Mouse (Mus musculus) forebrain, embryonic 13.5 days (tissue): ENCODE measurements at regions not wholly inside any gene's neighbourhood (a gene's known extent, or its start where the extent isn't known, plus 50 kb on each side); places are given as distances from the start of the nearest gene placed in this dataset.

ENCODE experiments used
- ATAC-seq: fragments of 200-750 bp; cut with Nextera tagmentation; 2 replicates; pipeline ENCODE4 v1.8.0; 2017
- H3K27ac ChIP-seq: fragments of 300-500 bp; sonication (generic); 2 replicates; pipeline ENCODE4 v1.5.1; 2015; ENCODE audit warnings: inconsistent platforms, mild to moderate bottlenecking, moderate library complexity
- H3K27me3 ChIP-seq: fragments of 300-500 bp; sonication (generic); 2 replicates; pipeline ENCODE4 v1.6.1; 2015; ENCODE audit warnings: mild to moderate bottlenecking, inconsistent platforms
- H3K36me3 ChIP-seq: fragments of 300-500 bp; sonication (generic); 2 replicates; pipeline ENCODE4 v1.6.1; 2015; ENCODE audit warnings: mild to moderate bottlenecking, inconsistent platforms; ENCODE audit not compliant: poor library complexity, severe bottlenecking
- H3K4me1 ChIP-seq: fragments of 300-500 bp; sonication (generic); 2 replicates; pipeline ENCODE4 v1.6.1; 2015; ENCODE audit warnings: inconsistent platforms
- H3K4me2 ChIP-seq: fragments of 300-500 bp; sonication (generic); 2 replicates; pipeline ENCODE4 v1.6.1; 2015; ENCODE audit warnings: inconsistent platforms, mild to moderate bottlenecking, moderate library complexity
- H3K4me3 ChIP-seq: fragments of 300-500 bp; sonication (generic); 2 replicates; pipeline ENCODE4 v1.5.1; 2015; ENCODE audit warnings: mild to moderate bottlenecking, inconsistent platforms
- H3K9ac ChIP-seq: fragments of 300-500 bp; sonication (generic); 2 replicates; pipeline ENCODE4 v1.6.1; 2015; ENCODE audit warnings: mild to moderate bottlenecking, inconsistent platforms
- H3K9me3 ChIP-seq: fragments of 300-500 bp; sonication (generic); replicated peaks from 2 replicates; pipeline ENCODE4 v1.6.1; 2016; ENCODE audit warnings: inconsistent platforms
- WGBS: fragments of 180-500 bp; shearing (Covaris S2); methylation state at CpG from one replicate; pipeline ENCODE4 v1.1.7; 2015; 5-methylcytosine and 5-hydroxymethylcytosine counted together

GRCm38 (mm10) chr10:66918713-66919112, 177.2 kb upstream of the Jmjd1c start:
- Histone ChIP-seq H3K4me3 (no peak overlapping the region), H3K27me3 (no peaks in the 10 kb centered on the region), H3K27ac (peak overlapping the region; percentile 99; the same call in 1 of the 2 replicates), H3K9ac (no peak overlapping the region), H3K4me1 (peaks cover 59% of the 10 kb centered on the region), H3K4me2 (no peak overlapping the region), H3K36me3 (no peaks in the 10 kb centered on the region), H3K9me3 (no peaks in the 10 kb centered on the region)
- 93% methylated on average over 2 of the region's 2 CpGs for WGBS
- ATAC-seq: no peak

- Histone ChIP-seq H3K4me2 (peak overlapping the region; percentile 55), H3K9me3 (no peaks in the 10 kb centered on the region), H3K4me3 (peak overlapping the region; percentile 20), H3K9ac (peak overlapping the region; percentile 54; the same call in 1 of the 2 replicates), H3K4me1 (peaks cover 53% of the 10 kb centered on the region), H3K27me3 (no peaks in the 10 kb centered on the region), H3K36me3 (no peaks in the 10 kb centered on the region), H3K27ac (peak overlapping the region; percentile 99)
- peak; percentile 72 for ATAC-seq
- under 1% methylated on average over 14 of the region's 14 CpGs for WGBS
Measured at GRCm38 (mm10) chr10:66919953-66920760, 175.8 kb upstream of the Jmjd1c start.

GRCm38 (mm10) chr10:66920761-66921684, 174.9 kb upstream of the Jmjd1c start:
- peak; percentile 84 for ATAC-seq
- WGBS: 3% methylated on average over 27 of the region's 27 CpGs
- H3K36me3 ChIP-seq: no peaks in the 10 kb centered on the region
- peak overlapping the region; percentile 55 for H3K4me2 ChIP-seq
- peak overlapping the region; percentile 28 for H3K9ac ChIP-seq
- H3K4me1 ChIP-seq: peaks cover 53% of the 10 kb centered on the region
- H3K27me3 ChIP-seq: no peaks in the 10 kb centered on the region
- H3K9me3 ChIP-seq: no peaks in the 10 kb centered on the region
- H3K27ac ChIP-seq: peak overlapping the region; percentile 99
- peak overlapping the region; percentile 20 for H3K4me3 ChIP-seq

DNA sequence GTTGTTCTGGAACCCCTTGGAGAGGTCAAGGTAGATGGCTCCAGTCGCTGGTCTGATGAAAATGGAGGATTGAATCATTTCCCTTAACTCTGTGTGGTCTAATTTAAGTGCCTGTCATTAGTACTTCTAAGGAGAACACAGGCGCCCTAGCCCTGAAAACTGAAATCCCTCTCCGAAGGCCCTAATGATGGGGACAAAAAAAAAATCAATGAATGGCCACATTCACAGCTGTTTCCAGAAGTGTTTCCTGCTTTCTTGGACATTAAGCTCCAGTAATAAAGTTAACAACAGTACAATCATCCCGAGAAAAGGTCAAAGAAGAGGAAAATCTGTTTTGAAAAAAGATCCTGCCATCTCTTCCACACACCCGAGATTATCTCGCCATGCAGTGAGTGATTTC, 174.1 kb upstream of the Jmjd1c start:
- Histone ChIP-seq H3K4me1 (peaks cover 53% of the 10 kb centered on the region), H3K4me2 (peak overlapping the region; percentile 55), H3K36me3 (no peaks in the 10 kb centered on the region), H3K9ac (no peak overlapping the region; the same call in 1 of the 2 replicates), H3K4me3 (no peak overlapping the region), H3K27ac (peak overlapping the region; percentile 99), H3K27me3 (no peaks in the 10 kb centered on the region), H3K9me3 (no peaks in the 10 kb centered on the region)
- WGBS: 12% methylated on average over 6 of the region's 6 CpGs
- peak; percentile 49 for ATAC-seq

DNA sequence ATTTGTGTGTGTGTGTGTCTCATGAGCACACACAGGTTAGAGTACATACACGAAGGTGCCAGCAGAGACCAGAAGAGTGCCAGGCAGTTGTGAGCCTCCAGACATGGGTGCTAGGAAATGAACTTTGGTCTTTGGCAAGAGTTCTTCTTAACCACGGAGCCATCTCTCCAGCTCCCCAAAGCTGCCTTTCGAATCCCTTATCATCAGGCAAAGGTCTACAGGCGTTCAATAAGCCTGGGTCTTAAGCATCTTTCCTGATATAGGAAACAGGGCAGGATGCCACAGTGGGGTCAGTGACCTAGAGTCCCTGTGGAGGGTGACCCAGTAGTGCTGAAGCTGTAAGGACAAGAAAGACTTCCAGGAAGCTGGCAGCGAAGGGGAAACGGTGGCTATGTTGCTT, 173.6 kb upstream of the Jmjd1c start:
- peaks cover 53% of the 10 kb centered on the region for H3K4me1 ChIP-seq
- no peak overlapping the region for H3K4me3 ChIP-seq
- H3K9ac ChIP-seq: no peak overlapping the region
- ATAC-seq: no peak
- H3K9me3 ChIP-seq: no peaks in the 10 kb centered on the region
- 71% methylated on average over 6 of the region's 6 CpGs for WGBS
- H3K27ac ChIP-seq: peak overlapping the region; percentile 99
- H3K27me3 ChIP-seq: no peaks in the 10 kb centered on the region
- no peaks in the 10 kb centered on the region for H3K36me3 ChIP-seq
- H3K4me2 ChIP-seq: peak overlapping the region; percentile 55; the same call in 1 of the 2 replicates

GRCm38 (mm10) chr10:66923947-66924346, 172.0 kb upstream of the Jmjd1c start:
- Histone ChIP-seq H3K4me1 (peaks cover 50% of the 10 kb centered on the region), H3K9ac (no peak overlapping the region), H3K36me3 (no peaks in the 10 kb centered on the region), H3K9me3 (no peaks in the 10 kb centered on the region), H3K4me2 (no peak overlapping the region), H3K27me3 (no peaks in the 10 kb centered on the region), H3K4me3 (no peak overlapping the region), H3K27ac (no peak overlapping the region)
- 80% methylated on average over 7 of the region's 7 CpGs for WGBS
- ATAC-seq: no peak

GRCm38 (mm10) chr10:66924418-66924817, 171.5 kb upstream of the Jmjd1c start:
- no peaks in the 10 kb centered on the region for H3K27me3 ChIP-seq
- H3K4me1 ChIP-seq: peaks cover 46% of the 10 kb centered on the region
- no peak for ATAC-seq
- H3K4me2 ChIP-seq: no peak overlapping the region
- H3K9ac ChIP-seq: no peak overlapping the region
- H3K9me3 ChIP-seq: no peaks in the 10 kb centered on the region
- H3K4me3 ChIP-seq: no peak overlapping the region
- no peaks in the 10 kb centered on the region for H3K36me3 ChIP-seq
- 61% methylated on average over 16 of the region's 16 CpGs for WGBS
- H3K27ac ChIP-seq: no peak overlapping the region

DNA sequence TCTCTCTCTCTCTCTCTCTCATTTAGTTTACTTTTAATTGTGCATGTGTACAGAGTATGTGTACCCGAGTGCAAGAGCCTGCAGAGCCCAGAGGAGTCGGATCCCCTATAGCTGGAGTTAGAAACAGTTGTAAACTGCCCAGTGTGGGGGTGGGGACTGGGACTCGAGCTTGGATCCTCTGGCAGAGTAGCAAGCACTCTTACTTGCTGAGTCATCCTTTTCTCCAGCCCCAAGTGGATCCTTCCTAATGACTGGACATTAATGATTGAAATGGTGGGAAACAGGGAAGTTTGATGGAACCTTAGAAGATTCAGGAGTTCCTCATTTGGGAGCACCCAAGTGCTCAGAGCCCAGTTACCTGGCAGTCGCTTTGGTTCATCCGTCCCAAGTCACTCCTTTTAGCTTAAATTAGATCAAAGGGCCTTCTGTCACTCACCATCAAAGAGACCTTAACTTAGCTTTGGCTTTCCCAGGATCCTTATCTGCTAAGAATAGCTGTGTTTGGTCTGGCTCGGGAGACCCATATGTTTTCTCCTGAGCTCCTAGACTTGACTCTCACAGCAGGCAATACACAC, 170.3 kb upstream of the Jmjd1c start:
- no peaks in the 10 kb centered on the region for H3K27me3 ChIP-seq
- peaks cover 37% of the 10 kb centered on the region for H3K4me1 ChIP-seq
- ATAC-seq: no peak
- no peak overlapping the region for H3K4me3 ChIP-seq
- H3K36me3 ChIP-seq: no peaks in the 10 kb centered on the region
- 58% methylated on average over 6 of the region's 6 CpGs for WGBS
- no peak overlapping the region for H3K9ac ChIP-seq
- H3K4me2 ChIP-seq: no peak overlapping the region
- no peak overlapping the region for H3K27ac ChIP-seq
- no peaks in the 10 kb centered on the region for H3K9me3 ChIP-seq

GRCm38 (mm10) chr10:66927651-66928050, 168.3 kb upstream of the Jmjd1c start:
- 87% methylated on average over 2 of the region's 2 CpGs for WGBS
- no peak overlapping the region for H3K9ac ChIP-seq
- H3K4me2 ChIP-seq: no peak overlapping the region
- ATAC-seq: no peak
- no peak overlapping the region for H3K27ac ChIP-seq
- no peak overlapping the region for H3K4me3 ChIP-seq
- no peaks in the 10 kb centered on the region for H3K36me3 ChIP-seq
- no peaks in the 10 kb centered on the region for H3K9me3 ChIP-seq
- peaks cover 17% of the 10 kb centered on the region for H3K4me1 ChIP-seq
- H3K27me3 ChIP-seq: no peaks in the 10 kb centered on the region

DNA sequence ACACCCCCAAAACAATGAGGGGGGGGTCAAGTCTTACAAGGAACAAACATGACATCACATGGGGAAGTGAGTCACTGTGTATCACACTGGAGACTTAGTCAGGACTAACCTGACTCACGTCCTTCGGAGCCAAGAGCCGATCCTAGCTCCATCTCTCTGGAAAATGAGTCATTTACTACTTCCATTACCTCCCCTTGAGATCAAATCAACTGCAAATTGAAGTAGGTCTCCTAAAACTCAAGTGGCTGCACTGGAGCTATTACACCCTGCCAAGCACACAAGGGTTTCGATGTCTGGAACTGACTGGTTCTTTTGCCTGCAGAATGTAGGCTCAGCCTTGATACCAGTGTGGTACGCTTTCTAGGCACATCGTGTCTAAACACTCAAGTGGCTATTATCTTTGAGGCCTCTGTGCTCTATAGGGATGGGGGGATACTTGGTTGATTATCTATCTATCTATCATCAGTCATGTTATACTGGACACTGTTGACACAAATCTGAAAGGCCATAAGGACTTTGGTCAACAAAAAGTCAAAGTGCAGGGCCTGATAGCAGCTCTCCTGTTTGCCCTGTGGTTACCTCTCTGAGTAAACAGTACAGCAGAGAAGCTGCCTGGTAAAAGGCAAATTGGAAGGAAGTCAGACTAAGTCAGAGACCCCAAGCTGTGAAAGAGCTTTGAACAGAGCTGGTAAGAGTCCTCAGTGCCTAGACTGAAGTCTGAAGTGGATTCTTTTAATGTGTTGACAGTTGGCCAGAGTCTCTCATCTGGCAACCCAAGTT, 167.5 kb upstream of the Jmjd1c start:
- Histone ChIP-seq H3K27me3 (no peaks in the 10 kb centered on the region), H3K9ac (no peak overlapping the region), H3K4me1 (peaks cover 9% of the 10 kb centered on the region), H3K4me3 (no peak overlapping the region), H3K9me3 (no peaks in the 10 kb centered on the region), H3K4me2 (no peak overlapping the region), H3K36me3 (no peaks in the 10 kb centered on the region), H3K27ac (no peak overlapping the region)
- 87% methylated on average over 6 of the region's 6 CpGs for WGBS
- no peak for ATAC-seq

- H3K36me3 ChIP-seq: no peaks in the 10 kb centered on the region
- H3K4me3 ChIP-seq: no peak overlapping the region
- H3K9ac ChIP-seq: no peak overlapping the region
- ATAC-seq: no peak
- H3K27ac ChIP-seq: no peak overlapping the region
- H3K9me3 ChIP-seq: no peaks in the 10 kb centered on the region
- H3K4me2 ChIP-seq: no peak overlapping the region
- H3K27me3 ChIP-seq: no peaks in the 10 kb centered on the region
- WGBS: 73% methylated on average over 10 of the region's 10 CpGs
- no peaks in the 10 kb centered on the region for H3K4me1 ChIP-seq
Measured at GRCm38 (mm10) chr10:66930563-66930962, 165.4 kb upstream of the Jmjd1c start.
